Mouse (Mus musculus) cortical plate, adult 2 months (tissue): ENCODE results near the gene Ikbip.

Experiments
- CTCF ChIP-seq: fragments of 200-500 bp; IDR thresholded peaks from 2 replicates; pipeline ENCODE4 v1.5.1; 2011; ENCODE audit warnings: mild to moderate bottlenecking, control low read depth, low read length; ENCODE audit not compliant: insufficient read depth; ENCODE audit errors: extremely low read depth
- POLR2A ChIP-seq: fragments of 200-500 bp; IDR thresholded peaks from 2 replicates; pipeline ENCODE4 v1.6.1; 2011; ENCODE audit warnings: mild to moderate bottlenecking, low read length, control low read depth; ENCODE audit not compliant: insufficient read depth; ENCODE audit errors: extremely low read depth

- TF ChIP-seq CTCF, result no peak
- no peak for TF ChIP-seq POLR2A
Observed at GRCm38 (mm10) chr10:91101936-91102335, 19.2 kb downstream of the Ikbip start.
